Mouse (Mus musculus) testis, adult 10 weeks (tissue): ENCODE results near the gene Farsa. TPM values are rescaled to one million over a fixed set of nuclear protein-coding genes. Genes with fewer than 3 reads are reported as not detected.

Experiments used
- polyA plus RNA-seq: library from polyadenylated mRNA; stranded (reverse); fragments of 350-450 nt; fragmentation: Illumina TruSeq; extraction: RNeasy Lipid Tissue Mini Kit (QIAGEN cat#74804); gene quantifications from one replicate; pipeline ENCODE4 v1.2.3, GENCODE M21; 2014; ENCODE audit warnings: low read depth, low replicate concordance

Gene Farsa
- 6.7 TPM for polyA plus RNA-seq

DNA sequence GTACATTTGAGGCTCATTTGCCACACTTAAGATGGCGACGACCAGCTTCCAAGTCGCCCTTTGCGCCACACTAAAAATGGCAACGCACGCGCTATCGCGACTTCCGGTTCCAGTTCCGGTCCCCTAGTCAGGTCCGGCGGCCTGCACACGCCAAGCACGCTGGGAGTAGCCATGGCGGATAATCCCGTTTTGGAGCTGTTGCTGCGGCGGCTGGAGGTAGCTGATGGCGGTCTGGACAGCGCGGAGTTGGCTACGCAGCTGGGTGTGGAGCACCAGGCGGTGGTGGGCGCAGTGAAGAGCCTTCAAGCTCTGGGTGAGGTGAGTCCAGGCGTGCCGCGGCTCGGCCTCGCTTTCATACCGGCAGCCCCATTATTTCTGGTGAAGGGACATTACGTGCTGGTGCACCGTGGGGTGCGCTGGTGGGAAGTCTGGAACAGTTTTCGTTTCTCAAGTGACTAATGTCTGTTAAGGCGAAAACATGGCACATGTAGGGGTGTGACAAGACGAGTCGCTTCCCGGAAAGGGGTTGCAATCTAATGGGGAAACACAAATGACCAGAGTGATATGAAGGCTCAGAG, at the start of gene Farsa:
Farsa (plus strand) TSS at position 126 of the 578 bp plus-strand sequence.

DNA sequence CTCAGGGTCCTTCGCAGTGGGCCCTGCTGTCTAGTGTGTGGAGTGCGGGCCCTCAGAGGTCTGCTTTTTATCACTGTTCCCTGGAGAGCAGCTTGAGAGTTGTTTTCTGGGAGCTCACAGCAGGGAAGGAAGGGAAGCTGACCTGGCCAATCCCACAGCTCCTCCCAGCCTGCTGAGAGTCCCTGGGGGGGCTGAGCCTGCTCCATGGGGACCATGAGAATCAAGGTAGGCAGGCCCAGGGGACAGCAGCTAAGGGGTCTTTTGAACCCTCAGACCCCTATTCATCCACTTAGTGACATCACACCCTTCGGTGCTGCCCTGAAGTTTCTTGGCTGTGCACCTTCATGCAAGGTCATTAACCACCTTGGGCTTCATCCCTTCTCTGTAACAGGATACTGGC, 34.1 kb upstream of the Farsa start, which contains the start of gene Dand5:
Dand5 (minus strand) TSS at position 101 of the 400 bp plus-strand sequence.

DNA sequence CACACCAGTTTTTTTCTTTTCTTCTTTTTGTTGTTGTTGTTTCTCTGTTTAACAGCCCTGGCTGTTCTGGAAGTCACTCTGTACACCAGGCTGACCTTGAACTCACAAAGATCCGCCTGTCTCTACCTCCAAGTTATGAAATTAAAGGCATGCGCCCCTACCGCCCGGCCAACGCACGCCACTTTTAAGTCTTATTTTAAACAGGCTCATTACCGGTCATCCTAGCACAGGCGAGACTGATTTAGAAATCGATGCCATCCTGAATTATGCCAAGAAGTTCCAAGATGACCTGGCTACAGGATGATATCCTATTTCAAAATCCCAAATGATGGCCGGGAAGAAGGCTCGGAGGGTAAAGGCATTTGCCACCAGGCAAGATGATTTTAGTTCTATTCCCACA, 25.3 kb upstream of the Farsa start, which contains the start of gene Gadd45gip1:
Gadd45gip1 (plus strand) TSS at position 33 of the 400 bp plus-strand sequence.

DNA sequence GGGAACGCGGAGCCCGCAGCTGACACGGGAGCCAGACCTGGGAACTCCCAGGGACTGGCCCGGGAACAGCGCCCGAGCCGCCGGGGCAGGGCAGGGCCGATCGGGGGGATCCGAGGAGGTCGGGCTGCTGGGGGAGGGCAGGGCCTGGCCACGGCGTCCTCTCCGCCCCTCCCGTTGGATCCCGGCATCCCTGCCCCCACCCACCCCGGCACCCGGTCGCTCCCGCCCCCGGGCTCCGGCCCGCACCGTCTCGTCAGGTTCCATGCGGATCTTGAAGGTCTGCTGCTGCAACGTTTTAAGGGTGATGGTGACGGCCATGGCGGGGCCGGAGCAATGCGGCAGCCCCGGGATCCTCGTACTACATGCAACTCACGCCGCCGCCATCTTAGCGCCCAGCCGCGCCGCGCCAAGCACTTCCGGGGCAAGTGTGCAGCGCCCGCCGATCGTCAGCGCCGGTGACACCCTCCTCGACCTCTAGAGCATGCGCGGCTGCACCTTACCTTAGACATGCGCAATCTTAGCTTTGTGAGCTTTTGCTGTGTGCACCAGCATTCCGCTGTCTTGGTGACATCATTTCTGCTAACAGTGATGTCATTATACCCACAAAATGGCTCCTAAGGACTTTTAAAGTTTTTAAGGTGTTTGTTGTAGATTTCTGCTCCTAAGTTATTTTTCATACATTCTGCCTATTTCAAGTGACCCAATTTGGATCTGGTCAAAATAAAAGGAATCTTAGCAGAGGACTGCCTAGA, 16.4 kb upstream of the Farsa start, which contains the start of gene Rad23a:
Rad23a (minus strand) TSS at position 418 of the 752 bp plus-strand sequence.

DNA sequence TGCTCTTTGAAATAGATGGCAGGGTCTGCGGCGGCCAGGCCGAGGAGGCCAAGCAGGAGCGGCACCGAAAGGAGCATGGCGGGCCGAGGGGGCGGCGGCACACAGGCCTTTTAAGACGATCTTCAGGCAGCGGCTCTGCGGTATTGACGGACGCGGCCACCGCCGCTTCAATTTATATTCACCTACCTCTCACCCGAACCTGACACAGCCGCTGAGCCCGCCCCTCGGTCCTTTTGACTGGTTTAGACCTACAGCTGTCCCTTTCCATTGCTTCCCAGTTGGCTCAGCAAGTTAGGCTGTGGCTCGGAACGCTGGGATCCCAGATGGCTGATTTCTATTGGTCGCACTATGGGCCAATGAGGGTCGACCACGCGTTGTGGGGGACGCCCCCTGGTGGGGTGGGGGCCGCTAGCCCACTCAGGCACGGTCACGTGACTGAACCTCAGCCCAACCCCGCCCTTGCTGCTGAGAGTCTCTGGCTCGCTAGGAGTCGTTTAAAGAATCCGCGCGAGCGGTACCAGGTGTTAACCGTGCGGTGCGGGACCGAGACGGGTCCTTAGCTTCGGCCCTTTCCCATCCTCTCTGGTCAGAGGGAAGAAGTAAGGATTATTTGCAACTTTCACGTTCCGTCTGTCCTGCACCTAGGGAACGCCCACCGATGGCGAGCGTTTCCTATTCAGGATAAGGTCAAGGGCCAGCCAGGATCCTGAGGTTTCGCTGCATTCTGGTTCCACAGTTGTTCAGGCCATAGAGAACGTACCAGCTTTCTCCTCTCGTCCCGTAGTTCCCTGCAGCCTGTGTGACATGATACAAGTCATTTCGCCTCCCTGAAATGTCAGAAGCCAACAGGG, 9.8 kb upstream of the Farsa start, which contains the start of gene Calr:
Calr (minus strand) TSS at position 213 of the 851 bp plus-strand sequence.

DNA sequence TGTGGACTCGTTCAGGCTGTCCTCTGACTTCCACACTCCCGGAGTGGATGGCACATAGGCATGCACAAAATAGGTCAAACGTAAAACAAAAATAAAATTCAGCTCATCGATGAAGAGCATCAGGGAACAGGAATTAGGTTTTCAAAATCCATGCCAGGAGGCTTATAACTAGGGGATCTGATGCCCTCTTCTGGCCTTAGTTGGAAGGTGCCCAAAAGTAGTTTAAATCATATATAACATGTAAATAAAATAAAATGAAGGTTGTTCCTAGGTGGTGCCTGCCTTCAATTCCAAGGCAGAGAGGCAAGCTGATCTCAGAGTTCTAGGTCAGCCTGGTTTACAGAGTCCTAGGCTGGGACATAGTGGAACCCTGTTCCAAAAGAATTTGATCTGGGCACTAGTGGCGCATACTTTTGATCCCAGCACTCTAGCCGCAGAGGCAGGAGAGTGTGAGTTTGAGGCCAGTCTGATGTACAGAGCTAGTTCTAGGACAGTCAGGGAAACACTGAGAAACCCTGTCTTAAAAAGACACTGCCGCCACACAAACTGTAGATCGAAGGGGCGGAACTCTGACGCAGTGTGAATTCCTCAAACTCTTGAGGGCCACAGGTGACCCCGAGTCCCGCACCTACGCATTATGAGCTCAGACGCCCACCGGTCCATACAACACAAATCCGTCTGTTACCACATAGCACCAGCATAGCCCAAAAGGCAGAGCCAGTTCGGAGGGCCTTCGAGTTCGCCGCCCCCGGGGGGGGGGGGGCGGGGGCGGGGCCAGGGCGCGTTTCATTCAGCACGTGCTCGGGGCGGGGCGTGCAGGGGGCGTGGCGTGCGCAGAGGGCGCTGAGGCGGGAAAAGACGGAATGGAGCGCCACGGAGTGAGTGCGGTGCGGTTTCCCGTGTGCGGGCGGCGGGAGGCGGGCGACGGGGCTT, 14.9 kb downstream of the Farsa start, which contains the start of gene Syce2:
Syce2 (plus strand) TSS at position 736 of the 933 bp plus-strand sequence.

DNA sequence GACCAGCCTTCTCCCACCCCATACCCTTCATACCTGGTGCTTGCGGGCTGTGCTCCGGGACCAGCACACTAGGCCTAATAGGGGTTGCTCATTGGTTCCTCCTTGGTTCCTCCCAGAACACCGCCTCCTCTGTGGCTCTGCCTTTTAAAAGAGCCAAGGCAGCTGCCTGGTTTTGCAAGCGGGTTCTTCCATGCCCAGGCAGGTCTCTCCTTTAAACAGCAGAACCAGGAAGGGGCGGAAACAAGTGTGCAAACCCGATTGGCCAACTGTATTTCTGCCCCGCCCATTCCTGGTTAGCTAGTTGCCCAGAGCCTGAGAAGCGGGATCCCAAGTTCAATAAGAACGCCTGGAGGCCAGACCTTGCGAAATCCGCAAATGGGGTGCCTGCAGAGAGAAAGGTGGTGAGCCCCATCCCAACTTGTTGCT, 36.9 kb downstream of the Farsa start, which contains the start of gene Gcdh:
Gcdh (minus strand) TSS at position 213 of the 426 bp plus-strand sequence.

DNA sequence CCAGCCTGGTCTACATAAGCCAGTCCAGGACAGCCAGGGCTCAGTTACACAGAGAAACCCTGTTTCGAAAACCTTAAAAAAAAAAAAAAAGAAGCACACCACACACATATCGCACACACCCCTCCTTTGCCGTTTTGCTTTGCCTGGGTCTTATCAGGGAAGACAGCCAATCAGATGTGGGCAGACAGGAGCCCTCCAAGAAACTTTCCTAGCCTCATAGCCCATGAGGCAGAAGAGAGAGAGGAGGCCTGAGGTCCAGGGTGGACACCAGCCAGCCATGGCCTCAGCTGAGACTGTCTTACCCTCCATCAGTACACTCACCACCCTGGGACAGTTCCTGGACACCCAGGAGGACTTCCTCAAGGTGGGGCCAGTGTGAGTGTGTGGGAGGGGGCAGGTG, 45.0 kb downstream of the Farsa start, which contains the start of gene Klf1:
Klf1 (plus strand) TSS at position 177 of the 400 bp plus-strand sequence.

DNA sequence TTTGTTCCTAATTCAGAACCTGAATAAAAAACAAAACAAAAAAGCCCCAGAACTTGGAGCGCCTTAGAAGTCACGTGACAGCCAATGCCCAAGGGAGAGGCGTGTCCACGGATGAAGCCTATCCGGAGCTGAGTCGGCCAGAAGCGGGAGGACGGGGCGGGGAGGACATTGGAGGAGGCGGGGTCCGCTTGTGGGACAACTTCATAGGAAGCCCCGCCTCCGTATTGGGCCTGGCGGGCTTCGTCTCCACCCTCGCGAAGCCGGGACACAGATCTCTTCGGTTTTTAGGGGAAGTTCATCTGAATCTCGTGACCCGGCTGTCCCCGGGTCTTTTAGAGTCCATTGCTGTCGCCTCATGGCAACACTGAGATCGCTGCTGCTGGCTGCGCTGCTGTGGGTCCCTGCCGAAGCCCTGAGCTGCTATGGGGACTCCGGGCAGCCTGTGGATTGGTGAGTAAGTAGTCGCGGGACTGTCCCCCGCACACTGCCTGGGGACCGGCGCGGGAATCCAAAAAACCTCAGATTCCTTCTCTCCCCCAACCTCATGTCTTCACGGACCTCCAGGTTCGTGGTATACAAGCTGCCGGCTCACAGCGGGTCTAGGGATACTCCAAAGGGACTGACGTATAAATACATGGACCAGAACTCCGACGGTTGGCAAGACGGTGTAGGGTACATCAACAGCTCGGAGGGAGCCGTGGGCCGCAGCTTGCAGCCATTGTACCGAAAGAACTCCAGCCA, 51.8 kb downstream of the Farsa start, which contains the start of gene Dnase2a:
Dnase2a (plus strand) TSS at position 140 of the 741 bp plus-strand sequence.

Other genes with a start within 250 kb of the Farsa start
- 0.22 TPM for gene Ier2, start 194.1 kb upstream of the Farsa start, polyA plus RNA-seq
- 21.0 TPM for gene Trmt1, start 170.7 kb upstream of the Farsa start, polyA plus RNA-seq
- gene Nacc1, start 169.1 kb upstream of the Farsa start, polyA plus RNA-seq, result 1.1 TPM
- not detected for gene Lyl1, start 155.5 kb upstream of the Farsa start, polyA plus RNA-seq
- gene G430095P16Rik, start 134.0 kb upstream of the Farsa start, polyA plus RNA-seq, result not detected
- gene Nfix, start 56.6 kb upstream of the Farsa start, polyA plus RNA-seq, result 1.3 TPM
- gene Dand5, start 34.2 kb upstream of the Farsa start, polyA plus RNA-seq, result 21.7 TPM
- gene Gadd45gip1, start 25.5 kb upstream of the Farsa start, polyA plus RNA-seq, result 0.55 TPM
- 7.1 TPM for gene Rad23a, start 16.3 kb upstream of the Farsa start, polyA plus RNA-seq
- 720 TPM for gene Calr, start 10.1 kb upstream of the Farsa start, polyA plus RNA-seq
- 458 TPM for gene Syce2, start 15.1 kb downstream of the Farsa start, polyA plus RNA-seq
- 3.6 TPM for gene Gcdh, start 36.9 kb downstream of the Farsa start, polyA plus RNA-seq
- gene Klf1, start 44.9 kb downstream of the Farsa start, polyA plus RNA-seq, result 0.22 TPM
- gene Dnase2a, start 51.6 kb downstream of the Farsa start, polyA plus RNA-seq, result 1.5 TPM
- gene Mast1, start 80.4 kb downstream of the Farsa start, polyA plus RNA-seq, result not detected
- not detected for gene Rtbdn, start 90.0 kb downstream of the Farsa start, polyA plus RNA-seq
- not detected for gene Gm49661, start 112.4 kb downstream of the Farsa start, polyA plus RNA-seq
- gene Prdx2, start 112.6 kb downstream of the Farsa start, polyA plus RNA-seq, result 15.6 TPM
- gene Rnaseh2a, start 112.8 kb downstream of the Farsa start, polyA plus RNA-seq, result 87.9 TPM
- gene Junb, start 121.7 kb downstream of the Farsa start, polyA plus RNA-seq, result not detected
- 14.0 TPM for gene Hook2, start 133.6 kb downstream of the Farsa start, polyA plus RNA-seq
- not detected for gene Best2, start 157.5 kb downstream of the Farsa start, polyA plus RNA-seq
- 16.5 TPM for gene Asna1, start 168.3 kb downstream of the Farsa start, polyA plus RNA-seq
- 13.2 TPM for gene Trir, start 169.8 kb downstream of the Farsa start, polyA plus RNA-seq
- gene Tnpo2, start 179.9 kb downstream of the Farsa start, polyA plus RNA-seq, result 14.0 TPM
- 5.7 TPM for gene Fbxw9, start 203.1 kb downstream of the Farsa start, polyA plus RNA-seq
- not detected for gene Gm5741, start 211.0 kb downstream of the Farsa start, polyA plus RNA-seq
- gene Dhps, start 214.8 kb downstream of the Farsa start, polyA plus RNA-seq, result 12.3 TPM
- gene Wdr83os, start 223.8 kb downstream of the Farsa start, polyA plus RNA-seq, result 2.9 TPM
- gene Wdr83, start 224.3 kb downstream of the Farsa start, polyA plus RNA-seq, result 1.3 TPM
- gene Man2b1, start 226.3 kb downstream of the Farsa start, polyA plus RNA-seq, result 3.9 TPM